Mouse (Mus musculus) limb, embryonic 15.5 days (tissue): Measurements from ENCODE around the gene Them7. TPM values are rescaled to one million over a fixed set of nuclear protein-coding genes. Genes with fewer than 3 reads are reported as not detected.

Experiments used
- ATAC-seq: fragments of 200-750 bp; cut with Nextera tagmentation; 2 replicates; pipeline ENCODE4 v1.8.0; 2017; ENCODE audit warnings: low read depth, moderate TSS enrichment; ENCODE audit not compliant: insufficient number of reproducible peaks, low FRiP score, low TSS enrichment
- H3K27ac ChIP-seq: fragments of 300-500 bp; sonication (generic); 2 replicates; pipeline ENCODE4 v1.5.1; 2015; ENCODE audit warnings: moderate library complexity, mild to moderate bottlenecking, inconsistent platforms
- H3K27me3 ChIP-seq: fragments of 300-500 bp; sonication (generic); 2 replicates; pipeline ENCODE4 v1.6.1; 2015; ENCODE audit warnings: inconsistent platforms
- H3K36me3 ChIP-seq: fragments of 300-500 bp; sonication (generic); 2 replicates; pipeline ENCODE4 v1.6.1; 2015; ENCODE audit warnings: inconsistent platforms
- H3K4me1 ChIP-seq: fragments of 300-500 bp; sonication (generic); 2 replicates; pipeline ENCODE4 v1.6.1; 2015; ENCODE audit warnings: inconsistent platforms
- H3K4me2 ChIP-seq: fragments of 300-500 bp; sonication (generic); 2 replicates; pipeline ENCODE4 v1.6.1; 2015; ENCODE audit warnings: mild to moderate bottlenecking, inconsistent platforms
- H3K4me3 ChIP-seq: fragments of 300-500 bp; sonication (generic); 2 replicates; pipeline ENCODE4 v1.5.1; 2015; ENCODE audit warnings: mild to moderate bottlenecking, inconsistent platforms
- H3K9ac ChIP-seq: fragments of 300-500 bp; sonication (generic); 2 replicates; pipeline ENCODE4 v1.6.1; 2015; ENCODE audit warnings: inconsistent platforms
- H3K9me3 ChIP-seq: fragments of 300-500 bp; sonication (generic); 2 replicates; pipeline ENCODE4 v1.6.1; 2016; ENCODE audit warnings: inconsistent platforms
- WGBS: fragments of 180-500 bp; shearing (Covaris S2); methylation state at CpG from one replicate; pipeline ENCODE4 v1.1.7; 2015; 5-methylcytosine and 5-hydroxymethylcytosine counted together
- polyA plus RNA-seq: library from polyadenylated mRNA; unstranded; fragments of >200 nt; fragmentation: Nextera tagmentation; extraction: Ambion mirVana; gene quantifications from 2 replicates; pipeline ENCODE4 v1.2.1, GENCODE M21; 2015

Them7 gene
- polyA plus RNA-seq, 1 experiment from 2014 or later = 0.42 TPM

DNA sequence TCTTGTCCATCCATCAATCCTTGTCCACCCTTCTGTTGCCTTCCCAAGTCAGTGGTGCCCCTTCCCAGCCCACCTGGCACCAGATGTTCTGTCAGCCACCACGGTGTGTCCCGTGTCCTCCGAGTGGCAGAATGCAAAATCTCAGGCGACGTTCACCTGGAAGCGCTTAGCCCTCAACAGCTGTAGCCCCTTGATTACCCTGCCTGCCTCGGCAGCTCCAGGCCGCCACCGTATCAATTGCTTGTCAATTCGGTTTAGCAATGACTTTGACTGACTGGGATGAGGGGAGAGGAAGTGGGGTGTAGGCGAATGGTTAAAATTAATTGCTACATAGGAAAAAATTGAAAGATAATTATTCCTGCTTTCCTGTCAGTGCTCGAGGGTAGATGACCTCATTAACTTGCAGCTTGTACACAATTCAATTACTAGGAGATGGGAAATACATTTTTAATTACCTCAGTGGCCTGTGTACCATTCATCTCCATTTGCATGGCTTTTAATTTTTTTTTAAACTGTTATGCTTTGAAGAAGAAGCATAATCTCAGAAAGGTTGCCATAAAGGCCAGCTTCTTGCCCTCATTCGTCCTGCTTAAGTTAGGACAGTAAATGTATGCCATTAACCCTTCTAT is 93.5 kb downstream of the Them7 start:
- no peak overlapping the region for H3K9ac ChIP-seq

DNA sequence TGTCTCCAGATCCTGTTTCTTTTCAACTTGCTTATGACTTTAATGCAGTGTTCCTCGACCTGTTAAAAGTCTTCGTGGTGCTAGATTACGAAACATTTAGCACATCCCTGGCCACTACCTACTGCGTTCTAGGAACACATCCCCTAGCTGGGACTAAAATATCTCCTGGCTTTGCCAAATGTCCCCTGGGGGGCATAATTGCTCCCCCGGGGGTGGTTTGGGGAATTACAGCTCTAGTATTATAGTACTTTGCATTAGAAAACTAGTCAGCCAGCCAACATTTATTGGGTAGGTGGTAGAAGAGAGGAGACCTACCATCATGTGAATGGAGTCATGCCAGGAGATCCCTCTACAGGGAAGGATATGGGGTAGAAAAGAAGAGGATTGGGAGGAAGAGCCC is 101.9 kb downstream of the Them7 start:
- Histone ChIP-seq H3K36me3 (no peaks in the 10 kb centered on the region), H3K27ac (no peak overlapping the region), H3K4me3 (no peak overlapping the region), H3K4me2 (no peak overlapping the region), H3K27me3 (no peaks in the 10 kb centered on the region), H3K9me3 (no peaks in the 10 kb centered on the region), H3K9ac (no peak overlapping the region), H3K4me1 (no peaks in the 10 kb centered on the region)
- ATAC-seq = no peak
- 72% methylated on average over 5 of the region's 5 CpGs for WGBS

More for the DNA sequence above, 93.5 kb downstream of the Them7 start:
- no peak overlapping the region for H3K27ac ChIP-seq
- H3K27me3 ChIP-seq = no peaks in the 10 kb centered on the region
- H3K36me3 ChIP-seq = no peaks in the 10 kb centered on the region
- H3K4me2 ChIP-seq = no peak overlapping the region
- ATAC-seq = no peak
- 33% methylated on average over 13 of the region's 13 CpGs for WGBS
- H3K4me3 ChIP-seq = no peak overlapping the region
- no peaks in the 10 kb centered on the region for H3K9me3 ChIP-seq
- no peaks in the 10 kb centered on the region for H3K4me1 ChIP-seq

DNA sequence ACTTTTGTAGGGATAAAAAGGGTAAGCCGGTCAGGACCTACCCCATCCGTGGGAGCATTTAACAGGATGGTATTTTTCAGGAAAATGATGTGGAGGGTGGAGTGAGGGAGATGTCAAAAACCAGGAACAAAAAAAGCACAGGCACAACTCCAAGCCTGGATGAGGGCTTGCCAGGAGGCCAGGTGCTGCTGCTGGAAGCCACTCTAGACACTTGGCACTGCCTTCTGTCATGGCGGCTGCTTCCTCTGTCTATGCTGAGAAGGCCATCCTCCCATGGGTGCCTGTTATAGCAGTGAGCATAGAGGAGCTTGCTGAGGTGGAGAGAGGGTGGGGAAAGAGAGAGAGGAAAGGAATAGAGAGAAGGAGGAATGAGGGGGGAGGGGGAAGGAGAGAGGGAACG is 105.9 kb downstream of the Them7 start:
- no peaks in the 10 kb centered on the region for H3K9me3 ChIP-seq
- WGBS = 83% methylated on average over 4 of the region's 4 CpGs
- no peak overlapping the region for H3K4me3 ChIP-seq
- H3K36me3 ChIP-seq = no peaks in the 10 kb centered on the region
- no peak overlapping the region for H3K27ac ChIP-seq
- H3K4me2 ChIP-seq = no peak overlapping the region
- no peaks in the 10 kb centered on the region for H3K4me1 ChIP-seq
- H3K9ac ChIP-seq = no peak overlapping the region
- no peak for ATAC-seq
- H3K27me3 ChIP-seq = peaks cover 4% of the 10 kb centered on the region; the same call in 1 of the 2 replicates

DNA sequence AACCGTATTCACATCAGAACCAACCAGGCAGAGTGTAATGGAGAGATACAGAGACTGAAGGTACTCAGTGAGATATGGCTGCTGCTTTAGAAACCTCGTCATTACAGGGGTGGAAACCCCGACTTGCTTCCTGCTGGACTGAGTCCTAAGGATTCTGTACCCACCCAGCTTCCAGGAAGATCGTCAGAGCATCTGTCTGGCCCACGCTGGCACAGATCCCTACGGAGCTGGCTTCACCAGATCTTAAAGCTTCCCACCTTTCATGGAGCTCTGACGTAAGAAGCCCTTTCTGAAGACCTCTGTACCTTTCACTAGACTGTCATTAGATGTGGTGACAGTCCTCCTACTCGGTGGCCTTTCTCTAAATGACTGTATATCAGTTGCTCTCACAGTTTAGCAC is 109.0 kb downstream of the Them7 start:
- no peaks in the 10 kb centered on the region for H3K9me3 ChIP-seq
- H3K27ac ChIP-seq = no peak overlapping the region
- no peaks in the 10 kb centered on the region for H3K36me3 ChIP-seq
- no peak overlapping the region for H3K4me2 ChIP-seq
- no peak overlapping the region for H3K4me3 ChIP-seq
- H3K27me3 ChIP-seq = peaks cover 6% of the 10 kb centered on the region; the same call in 1 of the 2 replicates
- WGBS = 72% methylated on average over 8 of the region's 8 CpGs
- H3K9ac ChIP-seq = no peak overlapping the region
- ATAC-seq = no peak
- no peaks in the 10 kb centered on the region for H3K4me1 ChIP-seq

DNA sequence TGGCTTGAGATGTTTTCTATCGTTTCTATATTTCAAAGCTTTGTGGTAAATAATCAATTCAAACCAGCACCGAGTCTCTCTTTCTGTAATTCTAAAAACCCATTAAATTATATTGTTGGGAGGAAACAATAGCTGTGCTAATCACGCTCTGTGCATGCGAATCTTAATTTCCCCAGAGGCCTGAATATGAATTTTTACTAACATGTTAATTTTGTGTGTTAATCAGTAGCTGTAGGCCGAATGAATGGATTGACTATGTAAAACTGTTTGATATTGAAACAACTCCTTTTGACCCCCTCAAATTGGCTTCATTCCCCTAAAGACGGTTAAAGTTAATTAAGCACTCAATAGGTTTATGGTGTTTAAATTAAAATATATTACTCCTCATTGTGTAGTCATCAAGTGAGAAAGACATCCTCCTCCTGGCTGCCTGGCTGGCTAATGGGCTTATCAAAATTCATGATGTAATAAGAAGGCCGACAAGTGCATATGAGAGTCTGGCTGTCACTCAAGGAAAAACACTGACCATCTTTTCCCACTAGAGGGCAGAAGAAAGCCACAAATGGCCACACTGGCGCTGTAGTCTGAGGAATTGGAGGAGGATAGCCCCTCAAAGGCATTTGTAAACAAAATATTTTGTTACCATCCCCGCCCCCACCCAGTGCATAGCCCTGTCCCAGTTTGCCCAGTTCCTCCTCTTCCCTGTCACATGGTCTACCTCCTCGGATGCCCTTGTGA is 110.0 kb downstream of the Them7 start:
- H3K9me3 ChIP-seq = no peaks in the 10 kb centered on the region
- no peak overlapping the region for H3K27ac ChIP-seq
- no peak overlapping the region for H3K9ac ChIP-seq
- no peaks in the 10 kb centered on the region for H3K36me3 ChIP-seq
- peaks cover 6% of the 10 kb centered on the region; the same call in 1 of the 2 replicates for H3K27me3 ChIP-seq
- WGBS = 36% methylated on average over 10 of the region's 10 CpGs
- H3K4me2 ChIP-seq = no peak overlapping the region
- ATAC-seq = no peak
- H3K4me3 ChIP-seq = no peak overlapping the region
- no peaks in the 10 kb centered on the region for H3K4me1 ChIP-seq

DNA sequence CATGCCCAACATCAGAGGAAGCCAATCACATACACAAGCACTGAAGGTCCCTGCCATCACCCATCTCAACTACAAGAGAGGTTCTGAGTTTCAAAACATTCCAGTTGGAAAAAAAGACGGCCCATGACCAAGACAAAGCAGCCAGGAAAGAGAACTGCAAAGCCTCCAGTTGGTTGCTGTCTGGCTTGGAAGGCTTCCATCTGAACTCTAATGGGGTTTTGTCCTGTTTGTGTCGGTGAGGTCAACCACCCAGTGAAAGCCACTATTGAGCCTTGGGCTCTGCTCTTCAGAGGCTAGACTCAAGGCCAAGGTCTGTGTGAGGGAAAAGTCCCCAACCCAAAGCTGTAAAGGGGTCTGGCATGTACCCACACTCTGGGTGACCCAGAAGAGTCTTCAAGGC is 111.5 kb downstream of the Them7 start:
- Histone ChIP-seq H3K9me3 (no peaks in the 10 kb centered on the region), H3K4me2 (no peak overlapping the region), H3K4me3 (no peak overlapping the region), H3K27me3 (peaks cover 6% of the 10 kb centered on the region; the same call in 1 of the 2 replicates), H3K36me3 (no peaks in the 10 kb centered on the region), H3K4me1 (no peaks in the 10 kb centered on the region), H3K9ac (no peak overlapping the region), H3K27ac (no peak overlapping the region)
- no peak for ATAC-seq
- 56% methylated on average over 2 of the region's 2 CpGs for WGBS

DNA sequence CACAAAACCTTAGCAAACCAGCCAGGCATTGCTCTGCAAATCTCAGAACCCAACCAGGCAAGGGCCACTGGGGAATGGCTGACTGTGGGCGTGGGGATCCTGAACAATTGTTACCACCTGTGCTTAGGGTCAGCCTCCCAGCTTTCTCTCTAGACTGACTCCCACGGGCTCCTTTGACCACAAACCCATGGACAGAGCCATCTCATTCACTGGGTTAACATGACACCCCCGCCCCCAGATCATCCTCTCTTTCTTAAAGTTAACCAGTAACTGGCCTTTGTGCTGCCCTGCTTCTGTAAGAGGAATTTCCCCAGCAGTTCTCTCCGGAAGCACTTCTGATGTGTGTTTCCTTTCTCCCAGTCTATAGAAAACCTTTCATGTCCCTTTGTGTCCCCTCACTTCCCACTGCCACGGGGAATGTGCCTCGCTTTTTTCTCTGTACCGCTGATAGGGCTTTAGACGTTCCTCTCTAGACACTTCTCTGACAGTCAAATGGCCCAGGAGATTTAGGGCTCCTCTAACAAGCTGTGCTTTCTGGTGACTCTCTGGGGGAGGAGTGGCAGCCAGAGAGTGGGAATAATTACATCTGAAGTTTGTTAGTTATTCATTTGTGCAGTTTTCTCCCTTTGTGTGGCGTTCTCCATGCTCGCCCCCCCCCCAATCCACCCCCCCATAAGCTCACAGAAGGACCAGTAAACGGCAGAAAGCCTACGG is 112.4 kb downstream of the Them7 start:
- no peak overlapping the region for H3K27ac ChIP-seq
- H3K9ac ChIP-seq = no peak overlapping the region
- no peak for ATAC-seq
- 16% methylated on average over 12 of the region's 12 CpGs for WGBS
- no peak overlapping the region for H3K4me3 ChIP-seq
- peaks cover 6% of the 10 kb centered on the region; the same call in 1 of the 2 replicates for H3K27me3 ChIP-seq
- H3K4me2 ChIP-seq = no peak overlapping the region
- H3K4me1 ChIP-seq = no peaks in the 10 kb centered on the region
- no peaks in the 10 kb centered on the region for H3K36me3 ChIP-seq
- no peaks in the 10 kb centered on the region for H3K9me3 ChIP-seq

DNA sequence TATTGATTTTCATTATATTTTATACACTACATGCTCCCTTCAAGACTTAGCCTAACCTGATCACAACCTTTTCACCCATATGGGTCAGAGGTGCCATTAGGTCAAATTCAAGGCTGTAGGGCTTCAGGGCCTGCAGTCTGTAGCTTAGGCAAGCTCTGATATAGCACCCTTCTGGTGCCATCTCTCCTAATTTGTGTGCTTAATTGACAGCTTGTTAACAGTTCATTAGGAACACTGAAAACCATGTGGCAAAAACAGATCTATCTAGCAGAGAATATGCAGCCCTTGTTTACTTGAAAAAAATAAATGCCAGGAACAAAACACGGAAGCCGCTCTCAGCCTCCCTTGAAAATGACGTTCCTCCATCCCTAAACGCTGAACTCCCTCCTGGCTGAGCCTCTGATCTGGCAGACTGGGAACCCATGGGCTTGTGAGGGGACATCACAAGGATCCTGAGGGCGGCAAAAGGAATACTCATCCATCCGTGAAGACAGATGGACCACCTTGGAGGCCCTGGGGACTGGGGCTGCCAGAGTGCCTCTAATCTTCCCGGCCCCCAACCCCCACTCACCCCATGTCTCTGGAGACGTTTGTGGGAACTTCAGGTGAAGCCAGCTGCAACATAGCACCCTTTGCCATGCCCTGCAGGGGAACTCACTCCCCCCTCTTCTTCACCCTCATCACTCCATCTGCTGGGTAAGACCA is 113.2 kb downstream of the Them7 start:
- no peaks in the 10 kb centered on the region for H3K9me3 ChIP-seq
- H3K36me3 ChIP-seq = no peaks in the 10 kb centered on the region
- no peak overlapping the region for H3K9ac ChIP-seq
- no peak overlapping the region for H3K4me3 ChIP-seq
- H3K4me1 ChIP-seq = no peaks in the 10 kb centered on the region
- no peak overlapping the region for H3K27ac ChIP-seq
- ATAC-seq = no peak
- 33% methylated on average over 8 of the region's 8 CpGs for WGBS
- peaks cover 6% of the 10 kb centered on the region; the same call in 1 of the 2 replicates for H3K27me3 ChIP-seq
- no peak overlapping the region for H3K4me2 ChIP-seq

DNA sequence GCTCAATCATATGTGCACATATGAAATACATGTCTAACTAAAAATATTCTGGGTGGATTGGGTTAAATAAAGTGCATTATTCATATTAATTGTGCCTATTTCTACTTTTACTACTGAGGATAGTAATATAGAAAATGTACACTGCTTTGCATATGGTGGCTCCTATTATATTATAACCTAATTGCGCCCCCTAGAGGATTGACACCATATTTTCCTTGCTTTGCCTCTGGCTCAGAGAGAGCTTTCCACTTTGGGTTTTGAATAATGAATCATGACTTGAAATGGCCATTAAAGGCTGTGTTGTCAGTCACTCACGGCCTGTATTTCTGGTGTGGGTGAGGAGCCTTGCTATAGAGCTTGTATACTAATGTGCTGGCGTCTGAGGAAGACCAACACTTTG is 115.9 kb downstream of the Them7 start:
- ATAC-seq = no peak

DNA sequence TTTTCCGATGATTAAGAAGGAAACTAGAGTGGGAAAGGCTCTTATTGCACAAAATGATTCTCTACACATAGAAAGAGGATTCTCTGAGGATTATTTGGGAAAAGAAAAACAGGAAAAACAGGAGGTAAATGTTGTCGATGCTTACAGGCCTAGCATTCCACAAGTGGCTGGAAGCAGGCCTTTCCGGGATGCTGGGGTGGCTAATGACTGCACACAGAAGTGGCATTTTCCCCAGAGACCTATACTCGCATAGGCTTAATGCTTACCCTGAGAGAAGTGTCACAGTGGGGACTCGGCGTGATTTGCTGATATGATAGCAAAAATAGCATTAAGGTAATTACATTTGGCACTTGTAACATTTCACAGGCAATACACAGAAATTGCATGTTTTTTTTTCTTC is 124.8 kb downstream of the Them7 start:
- no peaks in the 10 kb centered on the region for H3K36me3 ChIP-seq
- H3K4me3 ChIP-seq = no peak overlapping the region
- H3K4me1 ChIP-seq = peaks cover 3% of the 10 kb centered on the region; the same call in 1 of the 2 replicates
- WGBS = 64% methylated on average over 6 of the region's 6 CpGs
- no peaks in the 10 kb centered on the region for H3K27me3 ChIP-seq
- no peaks in the 10 kb centered on the region for H3K9me3 ChIP-seq
- ATAC-seq = no peak
- no peak overlapping the region for H3K27ac ChIP-seq
- no peak overlapping the region for H3K9ac ChIP-seq
- H3K4me2 ChIP-seq = no peak overlapping the region

More for the DNA sequence above, 115.9 kb downstream of the Them7 start:
- H3K9ac ChIP-seq = no peak overlapping the region
- H3K27me3 ChIP-seq = peaks cover 2% of the 10 kb centered on the region; the same call in 1 of the 2 replicates
- H3K4me3 ChIP-seq = no peak overlapping the region
- no peak overlapping the region for H3K27ac ChIP-seq
- H3K9me3 ChIP-seq = no peaks in the 10 kb centered on the region
- 66% methylated on average over 3 of the region's 3 CpGs for WGBS
- no peak overlapping the region for H3K4me2 ChIP-seq
- no peaks in the 10 kb centered on the region for H3K36me3 ChIP-seq
- no peaks in the 10 kb centered on the region for H3K4me1 ChIP-seq

DNA sequence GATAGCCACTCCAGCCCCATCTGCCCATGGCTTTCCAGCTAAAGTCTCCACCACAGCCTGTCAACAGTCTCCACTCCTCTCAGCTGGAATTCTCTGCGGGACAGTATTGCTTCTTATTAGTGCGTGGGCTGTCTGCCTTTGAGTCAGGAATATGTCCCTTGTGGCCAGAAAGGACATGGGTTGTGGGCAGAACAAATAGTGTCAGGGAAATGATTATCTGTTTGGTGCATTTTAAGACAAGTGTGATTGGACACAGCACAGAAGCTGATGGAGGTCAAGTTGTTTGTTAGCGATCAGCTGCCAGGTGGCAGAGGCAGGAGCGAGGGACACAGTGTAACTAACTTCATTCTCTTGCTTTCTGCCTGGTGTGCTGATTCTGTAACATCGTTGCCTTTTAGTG is 132.7 kb downstream of the Them7 start:
- no peaks in the 10 kb centered on the region for H3K4me1 ChIP-seq
- 55% methylated on average over 5 of the region's 5 CpGs for WGBS
- H3K27ac ChIP-seq = no peak overlapping the region
- no peaks in the 10 kb centered on the region for H3K9me3 ChIP-seq
- H3K4me3 ChIP-seq = no peak overlapping the region
- H3K9ac ChIP-seq = no peak overlapping the region
- H3K4me2 ChIP-seq = no peak overlapping the region
- no peaks in the 10 kb centered on the region for H3K27me3 ChIP-seq
- ATAC-seq = no peak
- no peaks in the 10 kb centered on the region for H3K36me3 ChIP-seq
